Mouse (Mus musculus) kidney, postnatal 0 days (tissue): ENCODE results near the gene Ryr1. TPM values are rescaled to one million over a fixed set of nuclear protein-coding genes. Genes with fewer than 3 reads are reported as not detected.
A peak's percentile ranks its signal among the peaks of the same experiment; 100 is the strongest.
"Not testable (repeated sequence)": the region's sequence is repeated elsewhere in the genome, so short reads cannot be mapped to it uniquely, and the experiment has no call there.

Experiments
- ATAC-seq: fragments of 200-750 bp; cut with Nextera tagmentation; replicated peaks from 2 replicates; pipeline ENCODE4 v1.8.0; 2017; ENCODE audit warnings: low read depth, moderate number of reproducible peaks, moderate TSS enrichment, moderate library complexity; ENCODE audit not compliant: low FRiP score
- DNase-seq: peaks from one replicate; pipeline ENCODE4 v3.0.0-alpha.2; 2016; ENCODE audit warnings: low spot score
- H3K27ac ChIP-seq: fragments of 300-500 bp; sonication (generic); 2 replicates; pipeline ENCODE4 v1.5.1; 2014; ENCODE audit warnings: mild to moderate bottlenecking
- H3K27me3 ChIP-seq: fragments of 300-500 bp; sonication (generic); 2 replicates; pipeline ENCODE4 v1.6.1; 2014; ENCODE audit warnings: low read length, mixed read lengths; ENCODE audit not compliant: insufficient read depth
- H3K36me3 ChIP-seq: fragments of 300-500 bp; sonication (generic); 2 replicates; pipeline ENCODE4 v1.6.1; 2014; ENCODE audit warnings: low read length, mixed read lengths; ENCODE audit not compliant: insufficient read depth
- H3K4me1 ChIP-seq: fragments of 300-500 bp; sonication (generic); replicated peaks from 2 replicates; pipeline ENCODE4 v1.6.1; 2014; ENCODE audit warnings: antibody characterized with exemption, low read length, mixed read lengths; ENCODE audit not compliant: insufficient read depth
- H3K4me2 ChIP-seq: fragments of 300-500 bp; sonication (generic); 2 replicates; pipeline ENCODE4 v1.6.1; 2014; ENCODE audit warnings: mild to moderate bottlenecking, low read length, moderate library complexity, mixed read lengths
- H3K4me3 ChIP-seq: fragments of 300-500 bp; sonication (generic); replicated peaks from 2 replicates; pipeline ENCODE4 v1.5.1; 2014; ENCODE audit warnings: low read depth, low read length
- H3K9ac ChIP-seq: fragments of 300-500 bp; sonication (generic); 2 replicates; pipeline ENCODE4 v1.6.1; 2014; ENCODE audit warnings: low read depth, low read length
- H3K9me3 ChIP-seq: fragments of 300-500 bp; sonication (generic); replicated peaks from 2 replicates; pipeline ENCODE4 v1.6.1; 2016; ENCODE audit warnings: low read length, inconsistent platforms, mixed read lengths
- CTCF ChIP-seq: IDR thresholded peaks from 2 replicates; pipeline ENCODE4 v1.5.1; 2016; ENCODE audit warnings: antibody characterized with exemption, low read depth, mild to moderate bottlenecking, moderate library complexity
- WGBS: fragments of 180-500 bp; shearing (Covaris S2); extraction: QIAGEN DNeasy Blood & Tissue Kit; methylation state at CpG from one replicate; pipeline ENCODE4 v1.1.7; 2014; 5-methylcytosine and 5-hydroxymethylcytosine counted together
- polyA plus RNA-seq: library from polyadenylated mRNA; unstranded; fragments of >200 nt; fragmentation: Nextera tagmentation; extraction: Ambion mirVana; gene quantifications from 2 replicates; pipeline ENCODE4 v1.2.1, GENCODE M21; 2015

Gene Ryr1
- polyA plus RNA-seq, 1 experiment from 2014 or later: 0.17 TPM

- no peak for TF ChIP-seq CTCF
- H3K4me1 ChIP-seq: no peaks in the 10 kb centered on the region; the same call in 1 of the 2 replicates
- H3K27ac ChIP-seq: no peak overlapping the region
- no peaks in the 10 kb centered on the region for H3K9me3 ChIP-seq
- 0 out of 2 replicates have a peak overlapping the region, but pooled peaks have one; percentile 13 for H3K4me3 ChIP-seq
- no peaks in the 10 kb centered on the region for H3K36me3 ChIP-seq
- 0 out of 2 replicates have a peak, but pooled peaks have one; percentile 41 for ATAC-seq
- peaks cover 14% of the 10 kb centered on the region; the same call in 1 of the 2 replicates for H3K27me3 ChIP-seq
- H3K4me2 ChIP-seq: peak overlapping the region; percentile 47
- 8% methylated on average over 42 of the region's 42 CpGs for WGBS
- no peak for DNase-seq
- no peak overlapping the region for H3K9ac ChIP-seq
Observed at GRCm38 (mm10) chr7:29071169-29071891, 53.6 kb downstream of the Ryr1 start.

DNA sequence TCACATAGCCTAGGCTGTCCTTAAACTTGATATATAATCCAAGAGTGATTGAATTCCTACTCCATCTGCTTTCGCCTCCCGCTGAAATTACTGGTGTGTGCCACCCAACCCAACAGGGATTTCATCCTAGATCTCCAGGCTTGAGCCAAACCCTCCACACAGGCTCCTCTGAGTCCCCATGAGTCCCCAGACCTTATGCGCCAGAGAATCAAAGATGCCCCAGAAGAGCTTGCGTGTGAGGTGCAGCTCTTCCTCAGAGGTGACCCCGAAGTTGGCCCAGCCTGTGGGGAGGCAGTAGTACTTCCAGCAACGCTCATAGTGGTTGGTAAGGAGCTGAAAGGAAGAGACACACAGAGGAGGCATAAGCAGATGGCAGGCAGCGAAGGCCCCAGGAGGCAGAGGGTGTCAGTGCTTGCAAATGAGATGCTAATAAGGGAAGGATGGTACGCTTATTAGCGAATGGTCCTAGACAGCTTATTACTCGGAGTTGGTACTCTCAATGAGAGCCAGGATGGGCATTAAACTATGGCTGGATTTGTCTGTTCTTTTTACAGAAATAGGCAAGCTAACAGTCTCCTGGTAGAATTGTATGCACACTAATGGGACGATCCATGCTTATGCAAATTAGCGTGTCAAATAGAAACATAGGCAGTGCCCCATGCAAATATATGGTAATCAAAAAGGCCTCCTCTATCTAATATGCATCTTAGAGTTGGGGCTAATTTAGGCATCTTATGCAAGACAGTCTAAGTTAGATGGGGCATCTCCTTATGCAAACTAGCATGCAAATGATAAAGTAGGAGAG lies 54.4 kb downstream of the Ryr1 start:
- peak; percentile 59 for DNase-seq
- Histone ChIP-seq H3K4me1 (no peaks in the 10 kb centered on the region; the same call in 1 of the 2 replicates), H3K4me2 (no peak overlapping the region), H3K9me3 (no peaks in the 10 kb centered on the region), H3K4me3 (no peak overlapping the region), H3K36me3 (no peaks in the 10 kb centered on the region), H3K27me3 (peaks cover 14% of the 10 kb centered on the region; the same call in 1 of the 2 replicates), H3K9ac (no peak overlapping the region), H3K27ac (no peak overlapping the region)
- 63% methylated on average over 12 of the region's 12 CpGs for WGBS
- ATAC-seq: no peak
- TF ChIP-seq CTCF: no peak

GRCm38 (mm10) chr7:29067758-29068157 lies 57.2 kb downstream of the Ryr1 start:
- WGBS: 11% methylated on average over 15 of the region's 15 CpGs
- Histone ChIP-seq H3K9me3 (no peaks in the 10 kb centered on the region), H3K4me2 (0 out of 2 replicates have a peak overlapping the region, but pooled peaks have one; percentile 4), H3K36me3 (no peaks in the 10 kb centered on the region), H3K4me3 (no peak overlapping the region), H3K27me3 (peaks cover 14% of the 10 kb centered on the region; the same call in 1 of the 2 replicates), H3K9ac (no peak overlapping the region), H3K27ac (no peak overlapping the region), H3K4me1 (no peaks in the 10 kb centered on the region; the same call in 1 of the 2 replicates)
- DNase-seq (peak; percentile 43), ATAC-seq (peak; percentile 46; the same call in 1 of the 2 replicates)
- TF ChIP-seq CTCF: no peak

DNA sequence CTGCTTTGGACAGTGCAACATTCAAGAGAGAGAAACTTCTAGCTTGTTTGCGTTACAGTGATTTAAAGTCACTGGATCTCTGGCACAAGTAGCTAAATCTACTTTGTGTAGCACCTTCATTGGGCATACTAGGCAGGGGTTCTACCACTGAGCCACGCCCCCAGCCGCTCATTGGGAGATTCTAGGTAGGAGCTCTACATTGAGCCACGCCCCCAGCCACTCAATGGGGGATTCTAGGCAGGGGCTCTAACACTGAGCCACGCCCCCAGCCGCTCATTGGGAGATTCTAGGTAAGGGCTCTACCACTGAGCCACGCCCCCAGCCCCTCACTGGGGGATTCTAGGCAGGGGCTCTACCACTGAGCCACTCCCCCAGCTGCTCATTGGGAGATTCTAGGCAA lies 61.5 kb downstream of the Ryr1 start:
- ATAC-seq, H3K4me2 ChIP-seq, H3K4me3 ChIP-seq, H3K36me3 ChIP-seq, H3K9me3 ChIP-seq, H3K9ac ChIP-seq, H3K27me3 ChIP-seq, H3K4me1 ChIP-seq, DNase-seq, H3K27ac ChIP-seq: not testable (repeated sequence)
- 71% methylated on average over 7 of the region's 7 CpGs for WGBS

GRCm38 (mm10) chr7:29061522-29062037 lies 63.4 kb downstream of the Ryr1 start:
- no peaks in the 10 kb centered on the region for H3K27me3 ChIP-seq
- peak overlapping the region; percentile 13; the same call in 1 of the 2 replicates for H3K4me2 ChIP-seq
- H3K4me3 ChIP-seq: no peak overlapping the region
- H3K27ac ChIP-seq: no peak overlapping the region
- no peaks in the 10 kb centered on the region for H3K36me3 ChIP-seq
- no peak; the same call in 1 of the 2 replicates for ATAC-seq
- H3K9ac ChIP-seq: no peak overlapping the region
- 11% methylated on average over 19 of the region's 19 CpGs for WGBS
- no peaks in the 10 kb centered on the region for H3K4me1 ChIP-seq
- TF ChIP-seq CTCF: peak; percentile 60
- peak; percentile 56 for DNase-seq
- no peaks in the 10 kb centered on the region for H3K9me3 ChIP-seq

- 0 out of 2 replicates have a peak, but pooled peaks cover under 1% of the 10 kb centered on the region for H3K27me3 ChIP-seq
- ATAC-seq (no peak), DNase-seq (no peak)
- no peak overlapping the region for H3K4me2 ChIP-seq
- H3K27ac ChIP-seq: no peak overlapping the region
- H3K9ac ChIP-seq: no peak overlapping the region
- WGBS: 79% methylated on average over 19 of the region's 19 CpGs
- no peaks in the 10 kb centered on the region for H3K36me3 ChIP-seq
- H3K9me3 ChIP-seq: no peaks in the 10 kb centered on the region
- no peak overlapping the region for H3K4me3 ChIP-seq
- no peak for TF ChIP-seq CTCF
- H3K4me1 ChIP-seq: no peaks in the 10 kb centered on the region
Observed at GRCm38 (mm10) chr7:29059445-29059844, 65.5 kb downstream of the Ryr1 start.
